Mouse (Mus musculus) G1E-ER4 (cell line): ENCODE measurements around the gene Ttf1. TPM values are rescaled to one million over a fixed set of nuclear protein-coding genes. Genes with fewer than 3 reads are reported as not detected.

ENCODE experiments used
- GATA1 ChIP-seq: IDR thresholded peaks from one replicate; pipeline ENCODE4 v1.8.0; 2012; ENCODE audit warnings: low read length, inconsistent platforms
- polyA plus RNA-seq: library from polyadenylated mRNA; stranded (reverse); fragments of >175 nt; gene quantifications from 2 replicates; pipeline ENCODE4 v1.2.3, GENCODE M21; 2012

Gene Ttf1
- polyA plus RNA-seq, 1 experiment, result 4.6 TPM

GRCm38 (mm10) chr2:29098786-29099185 lies 38.7 kb downstream of the Ttf1 start:
- no peak for TF ChIP-seq GATA1

DNA sequence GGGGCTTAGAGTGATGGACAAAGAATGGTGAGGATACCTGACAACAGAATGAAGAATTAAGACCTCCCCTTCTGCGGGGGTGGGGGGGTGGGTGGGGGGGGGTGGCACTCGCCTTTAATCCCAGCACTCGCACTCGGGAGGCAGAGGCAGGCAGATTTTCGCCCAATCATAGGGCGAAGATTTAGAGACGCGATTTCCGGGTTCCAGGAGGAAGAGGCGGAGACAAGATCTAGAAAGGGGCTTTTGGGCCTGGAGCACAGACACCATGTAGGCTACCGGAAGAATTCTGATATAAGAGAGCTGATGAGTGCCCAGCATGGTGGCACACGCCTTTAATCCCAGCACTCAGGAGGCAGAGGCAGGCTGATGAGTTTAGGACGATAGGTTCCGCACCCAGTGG lies 39.6 kb downstream of the Ttf1 start:
- no peak for TF ChIP-seq GATA1

DNA sequence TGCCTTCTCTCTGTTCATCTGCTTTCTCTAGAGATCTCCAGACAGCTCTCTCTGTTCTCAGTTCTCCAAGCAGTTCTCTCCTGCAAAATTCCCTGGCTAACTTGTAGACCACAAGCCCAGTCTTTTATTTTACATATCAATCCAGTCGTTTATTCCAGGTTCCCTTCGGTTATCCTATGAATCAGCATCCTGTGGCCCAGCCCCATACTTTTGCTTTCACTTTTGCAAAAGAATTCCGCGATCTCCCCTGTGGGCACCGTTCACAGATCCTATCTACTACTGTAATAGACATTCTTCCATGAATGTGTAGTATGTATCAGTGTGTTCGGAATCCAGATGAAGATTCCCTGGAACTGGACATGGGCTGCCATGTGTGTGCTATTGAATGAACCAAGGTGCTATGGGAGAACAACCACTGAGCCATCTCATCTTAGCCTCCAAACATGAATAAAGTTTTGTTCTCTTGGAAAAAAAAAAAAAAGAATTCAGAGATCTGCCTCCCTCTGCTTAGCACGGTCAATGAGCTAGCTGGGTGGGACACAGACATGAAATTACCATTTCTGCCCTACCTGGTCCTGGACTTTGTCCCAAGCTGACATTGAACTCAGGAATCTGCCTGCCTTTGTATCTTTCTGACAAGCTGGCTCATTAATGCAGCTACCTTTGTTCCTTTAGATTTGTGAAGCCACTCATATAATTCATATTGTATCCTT lies 40.9 kb downstream of the Ttf1 start:
- TF ChIP-seq GATA1, result no peak

GRCm38 (mm10) chr2:29120969-29121368 lies 60.9 kb downstream of the Ttf1 start:
- TF ChIP-seq GATA1, result no peak

DNA sequence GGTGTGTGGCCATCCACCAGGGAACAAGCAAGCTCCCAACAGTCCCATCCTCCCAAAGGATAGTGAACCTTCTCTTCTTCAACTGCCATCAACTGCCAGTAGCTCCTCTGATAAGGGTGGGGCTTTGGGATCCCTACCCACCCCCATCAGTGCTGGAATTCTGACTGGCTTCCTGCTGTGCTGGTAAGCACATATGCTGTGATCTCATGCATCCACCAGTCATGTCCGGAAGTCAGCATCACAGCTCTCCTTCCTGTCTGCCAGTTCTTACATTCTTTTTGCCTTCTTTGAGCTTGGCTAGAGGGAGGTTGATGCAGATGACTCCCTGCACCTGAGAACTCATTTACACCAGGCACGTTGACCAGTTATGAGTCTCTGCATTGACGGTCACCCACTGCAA lies 62.4 kb downstream of the Ttf1 start:
- no peak for TF ChIP-seq GATA1

DNA sequence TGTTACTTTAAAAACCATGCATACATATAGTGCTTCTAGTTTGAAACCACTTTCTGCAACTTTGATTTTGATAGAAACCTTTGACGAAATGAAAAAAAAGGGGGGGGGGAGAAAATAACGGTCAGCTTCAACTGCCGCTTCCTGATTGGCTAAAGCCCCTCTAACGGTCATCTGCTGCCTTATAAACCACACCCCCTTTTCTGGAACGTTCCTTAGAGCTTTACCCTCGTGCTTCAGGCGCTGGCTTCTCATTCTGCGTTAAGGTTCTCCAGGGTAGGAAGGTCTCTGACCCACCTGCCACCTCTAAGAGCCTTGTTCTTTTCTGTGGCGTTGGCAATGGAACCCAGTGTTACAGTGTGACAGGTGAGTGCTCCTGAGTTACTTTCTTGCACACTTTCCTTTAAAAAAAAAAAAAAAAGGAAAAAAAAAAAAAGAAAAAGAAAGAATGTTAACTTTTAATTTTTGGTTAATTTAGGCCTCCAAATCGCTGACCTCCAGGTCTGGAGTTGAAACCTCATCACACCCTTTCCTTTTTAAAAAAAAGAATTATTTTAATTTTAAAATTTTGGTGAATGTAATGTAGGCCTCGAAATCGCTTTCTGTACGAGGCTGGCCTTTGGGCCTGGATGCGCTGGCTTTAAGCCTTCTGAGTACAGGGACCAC lies 64.0 kb downstream of the Ttf1 start, which contains the start of gene Setx:
Gene Setx (plus strand): TSS at position 275 of the 663 bp plus-strand sequence.
- TF ChIP-seq GATA1, result no peak

DNA sequence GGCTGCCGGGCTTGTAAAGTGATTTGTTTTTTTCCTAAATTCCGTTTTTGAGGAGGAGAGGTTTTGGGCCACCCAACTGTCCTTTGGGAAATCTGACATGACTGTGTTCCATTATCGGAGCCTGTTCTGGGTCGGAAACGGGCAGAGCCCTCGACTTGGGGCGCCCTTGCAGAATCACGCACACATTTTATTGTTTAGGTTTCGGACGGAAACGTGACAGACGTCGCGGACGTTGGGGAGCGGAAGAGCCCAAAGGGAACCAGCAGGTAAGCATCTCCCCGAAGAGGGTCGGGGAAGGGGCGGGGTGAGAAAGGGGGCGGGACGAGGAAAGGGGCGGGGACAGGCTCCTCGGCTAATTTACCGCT lies 64.5 kb downstream of the Ttf1 start:
- no peak for TF ChIP-seq GATA1

DNA sequence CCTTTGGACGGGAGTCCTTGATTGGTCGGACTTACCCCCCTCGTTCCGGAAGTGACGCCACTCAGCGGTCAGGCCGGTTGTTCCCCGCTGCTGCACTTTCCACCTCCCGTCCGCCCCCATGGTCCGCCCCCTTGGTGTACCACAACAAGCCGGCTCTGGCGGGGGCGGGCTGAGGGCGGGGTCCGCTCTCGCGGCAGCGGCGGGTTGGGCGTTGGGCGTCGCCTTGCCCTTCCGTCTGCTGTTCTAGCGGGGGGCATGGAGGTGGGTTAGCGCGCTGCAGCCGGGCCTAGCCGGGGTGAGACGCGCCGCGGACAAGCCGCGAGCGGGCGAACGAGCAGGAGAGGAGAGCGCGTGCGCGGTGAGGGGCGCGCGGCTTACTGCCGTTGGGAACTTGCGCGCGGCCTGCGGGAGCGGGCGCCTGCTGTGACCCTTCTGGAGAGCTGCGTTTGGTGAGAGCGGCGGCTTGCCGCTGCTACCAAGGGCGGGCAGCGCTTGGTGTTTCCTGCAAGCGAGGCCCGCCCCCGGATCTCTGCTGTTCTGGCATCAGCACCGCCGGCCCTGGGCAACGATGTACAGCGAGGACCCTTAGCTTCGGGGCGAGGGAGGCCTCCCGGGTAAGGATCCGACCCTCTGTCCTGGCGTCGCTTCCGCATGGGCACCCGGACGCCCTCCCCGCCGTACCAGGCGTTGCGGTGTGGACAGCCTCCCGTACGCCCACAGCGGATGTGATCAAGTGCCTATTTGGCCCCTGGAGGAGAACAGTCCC lies 65.1 kb downstream of the Ttf1 start:
- no peak for TF ChIP-seq GATA1

GRCm38 (mm10) chr2:29130118-29130899 lies 70.2 kb downstream of the Ttf1 start:
- TF ChIP-seq GATA1, result no peak

DNA sequence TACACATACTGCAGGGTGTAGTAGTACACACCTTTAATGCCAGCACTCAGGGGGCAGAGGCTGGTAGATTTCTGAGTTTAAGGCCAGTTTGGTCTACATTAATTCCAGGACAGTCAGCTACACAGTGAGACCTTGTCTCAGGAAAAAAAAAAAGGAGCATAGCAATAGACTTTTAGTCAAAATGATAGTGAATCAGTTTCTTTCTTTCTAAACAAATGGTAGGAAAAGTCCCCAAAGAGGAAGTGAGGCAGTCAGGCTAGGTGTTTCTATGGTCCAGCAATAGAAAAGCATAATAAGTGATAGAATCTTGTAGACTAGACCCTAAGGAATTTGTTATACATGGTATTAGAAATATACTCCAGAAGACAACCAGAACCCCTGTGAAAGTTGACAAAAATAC lies 75.1 kb downstream of the Ttf1 start:
- no peak for TF ChIP-seq GATA1

Other genes with a start within 250 kb of the Ttf1 start
- 34.3 and 39.0 TPM in 2 replicates for gene Gtf3c4, start 219.9 kb upstream of the Ttf1 start, polyA plus RNA-seq
- gene Ddx31, start 219.9 kb upstream of the Ttf1 start, polyA plus RNA-seq, result 4.2 and 7.0 TPM in 2 replicates
- 0.12 and 0.18 TPM in 2 replicates for gene Barhl1, start 143.6 kb upstream of the Ttf1 start, polyA plus RNA-seq
- 0.61 and 0.81 TPM in 2 replicates for gene Cfap77, start 5.2 kb upstream of the Ttf1 start, polyA plus RNA-seq
- 7.3 and 8.2 TPM in 2 replicates for gene Setx, start 63.9 kb downstream of the Ttf1 start, polyA plus RNA-seq
- gene Ntng2, start 192.7 kb downstream of the Ttf1 start, polyA plus RNA-seq, result not detected in 2 replicates